Mouse (Mus musculus) E14TG2a.4 (cell line): Measurements from ENCODE around the gene Prkn.

Source experiments
- CTCF ChIP-seq: conservative IDR thresholded peaks from 2 replicates; pipeline ENCODE4 v1.5.1; 2014; ENCODE audit warnings: low read length
- POU5F1 ChIP-seq: IDR thresholded peaks from 2 replicates; pipeline ENCODE4 v1.6.1; 2014; ENCODE audit warnings: low read length, borderline replicate concordance

GRCm38 (mm10) chr17:11585491-11585890 lies 745.3 kb downstream of the Prkn start:
- TF ChIP-seq CTCF (no peak), POU5F1 (no peak)
